Mouse (Mus musculus): ENCODE data around the gene Foxc2.

- TF ChIP-seq CTCF (IDR thresholded peaks at IDR 0.05; ENCODE audit: insufficient read depth, low read length), result no peak
- no peak for TF ChIP-seq POLR2A (IDR thresholded peaks at IDR 0.05; ENCODE audit: borderline replicate concordance, extremely low read depth, low read depth, low read length)
Measured at GRCm38 (mm10) chr8:121129265-121129940, 13.4 kb downstream of the Foxc2 start.

Data from lung, adult 2 months (tissue).